Mouse (Mus musculus) MEL (cell line): ENCODE results near the gene Amacr. TPM values are rescaled to one million over a fixed set of nuclear protein-coding genes. Genes with fewer than 3 reads are reported as not detected.
A peak's percentile ranks its signal among the peaks of the same experiment; 100 is the strongest.

Experiments
- DNase-seq: peaks from one replicate; pipeline ENCODE4 v3.0.0; 2011; ENCODE audit warnings: low read depth, low spot score
- H3K27ac ChIP-seq: 2 replicates; pipeline ENCODE4 v1.5.1; 2012; ENCODE audit warnings: low read depth, mild to moderate bottlenecking, control low read depth, low read length, moderate library complexity; ENCODE audit not compliant: control insufficient read depth
- H3K27me3 ChIP-seq, 2 experiments: fragments of 150-350 bp in 1 of 2; sonication (generic) in 1 of 2; 2 replicates each; pipeline ENCODE4 v1.6.1; 2012; ENCODE audit warnings: low read length in 2 of 2, mild to moderate bottlenecking in 2 of 2, improper control_type of control experiment in 1 of 2, moderate library complexity in 1 of 2; ENCODE audit not compliant: insufficient read depth in 2 of 2, control insufficient read depth in 1 of 2
- H3K36me3 ChIP-seq, 2 experiments: 2 replicates each; pipeline ENCODE4 v1.6.1; 2012 to 2014; ENCODE audit warnings: low read length in 2 of 2, improper control_type of control experiment in 1 of 2, inconsistent platforms in 1 of 2, mild to moderate bottlenecking in 1 of 2; ENCODE audit not compliant: insufficient read depth in 2 of 2, control insufficient read depth in 1 of 2
- H3K4me1 ChIP-seq, 2 experiments: fragments of 150-350 bp in 1 of 2; sonication (generic) in 1 of 2; 2 replicates each; pipeline ENCODE4 v1.6.1; 2012; ENCODE audit warnings: low read length in 2 of 2, improper control_type of control experiment in 1 of 2, mild to moderate bottlenecking in 1 of 2; ENCODE audit not compliant: insufficient read depth in 2 of 2, control insufficient read depth in 1 of 2
- H3K4me3 ChIP-seq, 2 experiments: fragments of 150-350 bp in 1 of 2; sonication (generic) in 1 of 2; 2 replicates each; pipeline ENCODE4 v1.5.1; 2012; ENCODE audit warnings: low read depth in 2 of 2, low read length in 2 of 2, mild to moderate bottlenecking in 2 of 2, moderate library complexity in 2 of 2, control low read depth in 1 of 2, improper control_type of control experiment in 1 of 2; ENCODE audit not compliant: control insufficient read depth in 1 of 2, insufficient read depth in 1 of 2
- H3K79me2 ChIP-seq: 2 replicates; pipeline ENCODE4 v1.6.1; 2012; ENCODE audit warnings: mild to moderate bottlenecking, low read length, moderate library complexity; ENCODE audit not compliant: control insufficient read depth, poor library complexity, insufficient read depth
- H3K9ac ChIP-seq: 2 replicates; pipeline ENCODE4 v1.6.1; 2012; ENCODE audit warnings: low read depth, mild to moderate bottlenecking, control low read depth, low read length, moderate library complexity; ENCODE audit not compliant: control insufficient read depth, poor library complexity, severe bottlenecking
- H3K9me3 ChIP-seq: fragments of 150-350 bp; sonication (generic); replicated peaks from 2 replicates; pipeline ENCODE4 v1.6.1; 2012; ENCODE audit warnings: mild to moderate bottlenecking, low read length, improper control_type of control experiment, moderate library complexity; ENCODE audit not compliant: insufficient read depth
- BHLHE40 ChIP-seq: IDR thresholded peaks from 2 replicates; pipeline ENCODE4 v1.6.1; 2012; ENCODE audit warnings: low read depth, mild to moderate bottlenecking, inconsistent platforms, low read length, improper control_type of control experiment, borderline replicate concordance
- CHD1 ChIP-seq: IDR thresholded peaks from 2 replicates; pipeline ENCODE4 v1.6.1; 2012; ENCODE audit warnings: low read depth, mild to moderate bottlenecking, inconsistent platforms, low read length, improper control_type of control experiment
- CTCF ChIP-seq, 3 experiments: IDR thresholded peaks in 2 of 3; conservative IDR thresholded peaks in 1 of 3; 2 replicates each; pipeline ENCODE4 v1.5.1; 2011 to 2012; ENCODE audit warnings: low read length in 3 of 3, low read depth in 2 of 3, mild to moderate bottlenecking in 2 of 3, improper control_type of control experiment in 1 of 3, inconsistent platforms in 1 of 3, mixed read lengths in 1 of 3, moderate library complexity in 1 of 3; ENCODE audit not compliant: control insufficient read depth in 1 of 3, insufficient read depth in 1 of 3, poor library complexity in 1 of 3, severe bottlenecking in 1 of 3
- E2F4 ChIP-seq: IDR thresholded peaks from 2 replicates; pipeline ENCODE4 v1.6.1; 2011; ENCODE audit warnings: low read depth, low read length, improper control_type of control experiment, borderline replicate concordance
- ELF1 ChIP-seq: IDR thresholded peaks from 2 replicates; pipeline ENCODE4 v1.6.1; 2014; ENCODE audit warnings: low read depth, mild to moderate bottlenecking, inconsistent platforms, low read length, improper control_type of control experiment, moderate library complexity
- GABPA ChIP-seq: IDR thresholded peaks from 2 replicates; pipeline ENCODE4 v1.6.1; 2012; ENCODE audit warnings: low read depth, mild to moderate bottlenecking, inconsistent platforms, low read length, improper control_type of control experiment, moderate library complexity
- KAT2A ChIP-seq: conservative IDR thresholded peaks from 2 replicates; pipeline ENCODE4 v1.6.1; 2012; ENCODE audit warnings: low read depth, low read length, improper control_type of control experiment, inconsistent platforms
- MAFK ChIP-seq: IDR thresholded peaks from 2 replicates; pipeline ENCODE4 v1.6.1; 2011; ENCODE audit warnings: low read depth, mild to moderate bottlenecking, low read length, improper control_type of control experiment, borderline replicate concordance
- MAZ ChIP-seq: IDR thresholded peaks from 2 replicates; pipeline ENCODE4 v1.6.1; 2012; ENCODE audit warnings: low read depth, mild to moderate bottlenecking, inconsistent platforms, low read length, improper control_type of control experiment
- MEF2A ChIP-seq: IDR thresholded peaks from 2 replicates; pipeline ENCODE4 v1.6.1; 2014; ENCODE audit warnings: low read depth, mild to moderate bottlenecking, inconsistent platforms, low read length, improper control_type of control experiment; ENCODE audit not compliant: poor library complexity, insufficient replicate concordance, severe bottlenecking; ENCODE audit errors: extremely low read depth
- MYB ChIP-seq: IDR thresholded peaks from 2 replicates; pipeline ENCODE4 v1.6.1; 2011; ENCODE audit warnings: mild to moderate bottlenecking, low read depth, low read length, improper control_type of control experiment
- POLR2A ChIP-seq, 2 experiments: IDR thresholded peaks; 2 replicates each; pipeline ENCODE4 v1.6.1; 2011 to 2012; ENCODE audit warnings: low read length in 2 of 2, mild to moderate bottlenecking in 2 of 2, control low read depth in 1 of 2, improper control_type of control experiment in 1 of 2, low read depth in 1 of 2, moderate library complexity in 1 of 2; ENCODE audit not compliant: control insufficient read depth in 1 of 2, insufficient read depth in 1 of 2, poor library complexity in 1 of 2
- RAD21 ChIP-seq: IDR thresholded peaks from 2 replicates; pipeline ENCODE4 v1.6.1; 2011; ENCODE audit warnings: mild to moderate bottlenecking, low read depth, low read length, improper control_type of control experiment
- SIN3A ChIP-seq: IDR thresholded peaks from 2 replicates; pipeline ENCODE4 v1.6.1; 2012; ENCODE audit warnings: low read length, improper control_type of control experiment, inconsistent platforms
- SMC3 ChIP-seq: IDR thresholded peaks from 2 replicates; pipeline ENCODE4 v1.6.1; 2011; ENCODE audit warnings: low read depth, low read length, improper control_type of control experiment
- TBP ChIP-seq: IDR thresholded peaks from 2 replicates; pipeline ENCODE4 v1.8.0; 2011; ENCODE audit warnings: low read depth, low read length, improper control_type of control experiment
- TCF12 ChIP-seq: IDR thresholded peaks from 2 replicates; pipeline ENCODE4 v1.6.1; 2014; ENCODE audit warnings: low read depth, mild to moderate bottlenecking, inconsistent platforms, low read length, improper control_type of control experiment, moderate library complexity
- ZC3H11A ChIP-seq: IDR thresholded peaks from 2 replicates; pipeline ENCODE4 v1.6.1; 2012; ENCODE audit warnings: low read depth, mild to moderate bottlenecking, inconsistent platforms, low read length, improper control_type of control experiment
- ZKSCAN1 ChIP-seq: IDR thresholded peaks from 2 replicates; pipeline ENCODE4 v1.6.1; 2012; ENCODE audit warnings: low read depth, mild to moderate bottlenecking, inconsistent platforms, low read length, improper control_type of control experiment, moderate library complexity
- ZMIZ1 ChIP-seq: IDR thresholded peaks from 2 replicates; pipeline ENCODE4 v1.6.1; 2012; ENCODE audit warnings: low read depth, mild to moderate bottlenecking, inconsistent platforms, low read length, improper control_type of control experiment, moderate library complexity
- polyA plus RNA-seq, 2 experiments: library from polyadenylated mRNA; stranded (reverse) in 1 of 2; unstranded in 1 of 2; fragments of >175 nt in 1 of 2; fragments of >200 nt in 1 of 2; gene quantifications; 2 replicates each; pipeline versions ENCODE4 v1.2.1 to v1.2.4; 2012; ENCODE audit warnings: low replicate concordance in 2 of 2, low read depth in 1 of 2; ENCODE audit not compliant: insufficient read length in 2 of 2, insufficient read depth in 1 of 2, missing spikeins in 1 of 2
- total RNA-seq: library from RNA; depleted of rRNA; stranded (reverse); fragments of 300-350 nt; gene quantifications from 2 replicates; pipeline ENCODE4 v1.2.3, GENCODE M21; 2012

The Amacr gene
- total and polyA plus RNA-seq, 3 experiments: not detected

- Histone ChIP-seq H3K36me3 (no peaks in the 10 kb centered on the region), H3K27me3 (no peaks in the 10 kb centered on the region), H3K27ac (no peak overlapping the region), H3K79me2 (no peaks in the 10 kb centered on the region), H3K9ac (no peak overlapping the region), H3K4me3 (no peak overlapping the region), H3K4me1 (no peaks in the 10 kb centered on the region), H3K9me3 (no peaks in the 10 kb centered on the region)
- TF ChIP-seq SMC3 (no peak), E2F4 (no peak), CTCF (IDR thresholded peaks at IDR 0.05 in 2 of 3, conservative IDR thresholded peaks at IDR 0.05 in 1 of 3; ENCODE audit: control insufficient read depth in 1 of 3, insufficient read depth in 1 of 3, low read depth in 2 of 3, low read length in 3 of 3, poor library complexity in 1 of 3, severe bottlenecking in 1 of 3) (peak in 2 of 3 experiments; percentile 6 to 22; a peak in 2 of 6 replicates), RAD21 (peak; percentile 15; the same call in 1 of the 2 replicates)
- peak; percentile 6 for DNase-seq
These were observed 27.2 kb downstream of the Amacr start for GRCm38 (mm10) chr15:11008756-11009155.

GRCm38 (mm10) chr15:11010976-11011548, 29.5 kb downstream of the Amacr start:
- Histone ChIP-seq H3K4me1 (no peaks in the 10 kb centered on the region), H3K9me3 (no peaks in the 10 kb centered on the region), H3K9ac (no peak overlapping the region), H3K79me2 (no peaks in the 10 kb centered on the region), H3K36me3 (no peaks in the 10 kb centered on the region), H3K4me3 (no peak overlapping the region), H3K27me3 (no peaks in the 10 kb centered on the region), H3K27ac (no peak overlapping the region)
- no peak for TF ChIP-seq ZKSCAN1
- TF ChIP-seq TCF12: no peak
- TF ChIP-seq POLR2A (IDR thresholded peaks at IDR 0.05; ENCODE audit: control insufficient read depth in 1 of 2, insufficient read depth in 1 of 2, low read depth in 1 of 2, low read length in 2 of 2, poor library complexity in 1 of 2): no peak
- TF ChIP-seq GABPA: no peak
- no peak for TF ChIP-seq ZMIZ1
- no peak for TF ChIP-seq TBP
- no peak for TF ChIP-seq BHLHE40
- no peak for TF ChIP-seq MYB
- no peak for TF ChIP-seq MAZ
- TF ChIP-seq ELF1: no peak
- no peak for TF ChIP-seq SIN3A
- no peak for TF ChIP-seq MEF2A
- TF ChIP-seq CHD1: no peak
- TF ChIP-seq ZC3H11A: no peak
- TF ChIP-seq KAT2A: no peak
- no peak for TF ChIP-seq MAFK
- DNase-seq: no peak
